Mouse (Mus musculus) liver, embryonic 14.5 days (tissue): ENCODE data around the gene Hyou1.

Source experiments
- CTCF ChIP-seq: IDR thresholded peaks from 2 replicates; pipeline ENCODE4 v1.5.1; 2016; ENCODE audit warnings: antibody characterized with exemption, low read depth, control low read depth
- EP300 ChIP-seq: IDR thresholded peaks from 2 replicates; pipeline ENCODE4 v1.6.1; 2016; ENCODE audit warnings: antibody characterized with exemption, low read depth

GRCm38 (mm10) chr9:44401081-44401480 is 21.8 kb downstream of the Hyou1 start:
- TF ChIP-seq CTCF (no peak), EP300 (no peak)
